Mouse (Mus musculus): ENCODE measurements around the gene Mllt1.

Mllt1 gene

GRCm38 (mm10) chr17:56935363-56936131 lies at the start of gene Mllt1:
Gene Mllt1, minus strand, starts transcription at chr17:56935415.
- DNase-seq = peak; percentile 99

- no peak for DNase-seq
Observed at GRCm38 (mm10) chr17:56984886-56985285, 49.7 kb upstream of the Mllt1 start.

- DNase-seq = no peak
Observed at GRCm38 (mm10) chr17:56982013-56982412, 46.8 kb upstream of the Mllt1 start, which contains the start of gene Acer1. Gene Acer1, minus strand, starts transcription at chr17:56982126.

- no peak for DNase-seq
Observed at GRCm38 (mm10) chr17:56981049-56981448, 45.8 kb upstream of the Mllt1 start.

GRCm38 (mm10) chr17:56979524-56979923 lies 44.3 kb upstream of the Mllt1 start:
- no peak for DNase-seq

GRCm38 (mm10) chr17:56976531-56977390 lies 41.5 kb upstream of the Mllt1 start:
- DNase-seq = no peak

- no peak for DNase-seq
Observed at GRCm38 (mm10) chr17:56975391-56975790, 40.2 kb upstream of the Mllt1 start.

GRCm38 (mm10) chr17:56974708-56975240 lies 39.6 kb upstream of the Mllt1 start:
- DNase-seq = no peak

GRCm38 (mm10) chr17:56973956-56974707 lies 38.9 kb upstream of the Mllt1 start:
- DNase-seq = no peak

GRCm38 (mm10) chr17:56970081-56970480 lies 34.9 kb upstream of the Mllt1 start:
- no peak for DNase-seq

GRCm38 (mm10) chr17:56969321-56969720 lies 34.1 kb upstream of the Mllt1 start:
- no peak for DNase-seq

- DNase-seq = no peak
Observed at GRCm38 (mm10) chr17:56963646-56964045, 28.4 kb upstream of the Mllt1 start.

GRCm38 (mm10) chr17:56962642-56963405 lies 27.6 kb upstream of the Mllt1 start:
- no peak for DNase-seq

- no peak for DNase-seq
Observed at GRCm38 (mm10) chr17:56961880-56962279, 26.7 kb upstream of the Mllt1 start.

- DNase-seq = no peak
Observed at GRCm38 (mm10) chr17:56958667-56959066, 23.5 kb upstream of the Mllt1 start.

GRCm38 (mm10) chr17:56957763-56958429 lies 22.7 kb upstream of the Mllt1 start:
- DNase-seq = no peak

- no peak for DNase-seq
Observed at GRCm38 (mm10) chr17:56954871-56955270, 19.7 kb upstream of the Mllt1 start.

- no peak for DNase-seq
Observed at GRCm38 (mm10) chr17:56952639-56953038, 17.4 kb upstream of the Mllt1 start.

GRCm38 (mm10) chr17:56950915-56951314 lies 15.7 kb upstream of the Mllt1 start:
- peak; percentile 45 for DNase-seq

- no peak for DNase-seq
Observed at GRCm38 (mm10) chr17:56938751-56939150, 3.5 kb upstream of the Mllt1 start.

- no peak for DNase-seq
Observed at GRCm38 (mm10) chr17:56936731-56937130, 1.5 kb upstream of the Mllt1 start.
